Mouse (Mus musculus) adrenal gland, postnatal 14 days (tissue): Measurements from ENCODE around the gene Fgd6. TPM values are rescaled to one million over a fixed set of nuclear protein-coding genes. Genes with fewer than 3 reads are reported as not detected.

Source experiments
- DNase-seq: peaks from one replicate; pipeline ENCODE4 v3.0.0; 2021; ENCODE audit warnings: mixed read lengths
- long read RNA-seq, 2 experiments: library from polyadenylated mRNA; stranded (forward); transcript quantifications; one replicate each; pipeline ENCODE4 v2.0.0; 2021
- total RNA-seq: library from RNA; stranded (reverse); gene quantifications from 2 replicates; pipeline ENCODE4 v1.2.3, GENCODE M21; 2021

Gene Fgd6
- total RNA-seq = 8.2 and 9.2 TPM in 2 replicates
- long read RNA-seq, experiment 1, full-length matches to known transcripts = 1 of 2 reads
- long read RNA-seq, experiment 1, partial matches to known transcripts = 0 of 2 reads
- long read RNA-seq, experiment 1, other reads (novel, unspliced or antisense) = 1 of 2 reads
- long read RNA-seq, experiment 2, full-length matches to known transcripts = 1 of 2 reads
- long read RNA-seq, experiment 2, partial matches to known transcripts = 0 of 2 reads
- long read RNA-seq, experiment 2, other reads (novel, unspliced or antisense) = 1 of 2 reads

DNA sequence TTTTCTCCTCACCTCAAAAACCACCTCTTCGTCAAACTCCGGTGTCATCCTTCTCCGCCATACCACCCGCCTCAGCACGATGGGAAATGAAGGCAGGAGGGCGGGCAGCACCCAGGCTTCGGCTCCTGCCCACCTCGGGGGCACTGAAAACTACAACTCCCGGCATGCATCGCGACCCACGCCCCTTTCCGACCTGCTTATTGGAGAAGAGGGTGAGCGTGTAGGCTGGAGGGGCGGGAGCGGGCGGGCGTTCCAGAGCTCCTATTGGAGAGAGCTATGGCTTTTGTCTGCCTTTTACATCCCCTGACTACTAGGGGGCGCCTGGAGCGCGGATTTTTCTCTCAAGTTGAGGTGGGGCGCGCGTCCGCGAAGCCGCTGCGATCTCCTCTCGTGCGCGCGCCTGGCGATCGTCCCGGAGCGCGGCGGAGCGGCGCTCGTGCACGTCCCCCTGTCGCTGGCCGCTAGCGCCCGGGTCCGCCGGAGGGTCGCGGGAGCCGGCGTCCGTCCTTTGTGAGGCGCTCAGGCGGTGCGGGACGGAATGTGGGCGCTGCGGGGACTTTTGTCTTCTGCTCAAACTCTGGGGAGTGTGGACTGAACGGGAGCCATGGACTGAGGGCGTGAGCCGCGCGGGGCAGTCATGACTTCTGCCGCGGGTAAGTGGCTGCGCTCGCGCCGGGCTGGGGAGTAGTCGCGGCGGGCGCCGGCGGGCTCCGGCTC is at the start of gene Fgd6, which contains the start of gene Vezt:
Fgd6 (plus strand) TSS at position 344 of the 717 bp plus-strand sequence.
Vezt (minus strand) TSS at position 160 of the 717 bp plus-strand sequence.
- DNase-seq = peak; percentile 99

DNA sequence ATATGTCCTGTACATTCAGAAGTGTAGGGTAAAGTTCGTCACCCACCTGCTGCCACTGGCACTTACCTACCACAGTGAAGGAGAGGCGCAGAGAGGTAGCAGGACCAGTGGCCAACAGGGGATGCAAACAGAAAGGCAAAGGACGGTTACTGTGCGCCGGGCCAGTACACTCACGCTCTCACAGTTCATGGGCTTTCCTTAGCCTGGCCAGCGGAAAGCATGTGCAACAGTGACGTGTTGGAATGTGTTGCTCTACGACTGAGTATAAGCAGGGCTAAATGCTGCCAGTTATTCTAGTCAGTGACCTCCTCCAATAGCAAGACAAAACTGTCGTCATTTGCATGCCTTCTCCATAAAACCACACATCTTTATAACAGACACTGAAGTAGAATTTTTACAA is 41.7 kb upstream of the Fgd6 start:
- DNase-seq = no peak

DNA sequence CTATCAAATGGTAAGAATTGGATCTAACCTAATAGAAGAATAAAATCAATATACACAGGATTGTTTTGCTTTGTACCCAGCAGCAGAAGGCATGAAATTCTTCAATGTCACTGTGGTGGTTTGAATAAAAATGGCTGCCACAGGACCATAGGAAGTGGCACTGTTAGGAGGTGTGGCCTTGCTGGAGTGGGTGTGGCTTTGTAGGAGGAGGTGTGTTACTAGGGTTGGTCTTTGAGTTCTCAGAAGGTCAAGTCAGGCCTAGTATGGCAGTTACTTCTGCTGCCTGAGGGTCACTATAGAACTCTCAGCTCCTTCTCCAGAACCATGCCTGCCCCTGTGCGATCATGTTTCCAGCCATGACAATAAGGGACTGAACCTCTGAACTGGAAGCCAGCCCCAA is 40.7 kb upstream of the Fgd6 start:
- DNase-seq = no peak

DNA sequence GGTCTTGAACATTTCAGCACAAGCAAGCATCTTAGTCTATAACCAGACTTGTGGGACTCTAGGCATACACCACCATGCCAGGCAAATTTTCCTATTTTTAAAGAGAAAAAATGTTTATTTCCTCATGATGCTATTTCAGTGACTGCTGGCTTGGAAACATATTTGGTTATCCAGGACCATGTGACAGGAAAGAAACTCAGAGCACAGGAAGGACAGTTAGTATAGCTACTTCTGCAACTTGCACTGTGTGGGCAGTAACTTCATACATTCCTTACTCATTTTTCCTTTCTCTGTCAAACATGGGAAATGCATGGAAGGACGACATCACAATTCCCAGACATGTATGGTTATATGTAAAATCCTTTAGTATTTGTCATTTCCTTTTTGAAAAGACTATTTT is 36.4 kb upstream of the Fgd6 start:
- DNase-seq = no peak

- DNase-seq = peak; percentile 21
Measured at GRCm38 (mm10) chr10:94000223-94000622, 35.6 kb upstream of the Fgd6 start.

DNA sequence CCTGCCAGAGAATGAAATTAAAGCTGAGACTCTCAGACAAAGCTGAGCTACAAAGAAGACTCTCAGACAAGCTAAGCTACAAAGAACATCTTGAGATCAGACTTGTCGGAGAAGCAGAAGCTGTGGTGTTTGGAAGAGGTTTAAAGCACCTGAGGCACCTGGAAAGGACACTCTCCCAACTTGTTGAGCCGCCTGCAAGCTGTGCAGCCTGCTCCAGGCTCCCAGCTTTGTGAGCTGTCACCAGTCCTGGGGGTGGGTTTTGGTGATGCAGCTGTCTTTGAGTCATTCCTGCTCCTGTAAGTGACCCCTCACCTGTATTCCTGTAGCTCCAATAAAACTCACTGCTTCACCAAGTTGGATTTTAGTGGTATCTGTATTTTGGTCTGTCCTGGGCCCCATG is 27.4 kb upstream of the Fgd6 start:
- no peak for DNase-seq

DNA sequence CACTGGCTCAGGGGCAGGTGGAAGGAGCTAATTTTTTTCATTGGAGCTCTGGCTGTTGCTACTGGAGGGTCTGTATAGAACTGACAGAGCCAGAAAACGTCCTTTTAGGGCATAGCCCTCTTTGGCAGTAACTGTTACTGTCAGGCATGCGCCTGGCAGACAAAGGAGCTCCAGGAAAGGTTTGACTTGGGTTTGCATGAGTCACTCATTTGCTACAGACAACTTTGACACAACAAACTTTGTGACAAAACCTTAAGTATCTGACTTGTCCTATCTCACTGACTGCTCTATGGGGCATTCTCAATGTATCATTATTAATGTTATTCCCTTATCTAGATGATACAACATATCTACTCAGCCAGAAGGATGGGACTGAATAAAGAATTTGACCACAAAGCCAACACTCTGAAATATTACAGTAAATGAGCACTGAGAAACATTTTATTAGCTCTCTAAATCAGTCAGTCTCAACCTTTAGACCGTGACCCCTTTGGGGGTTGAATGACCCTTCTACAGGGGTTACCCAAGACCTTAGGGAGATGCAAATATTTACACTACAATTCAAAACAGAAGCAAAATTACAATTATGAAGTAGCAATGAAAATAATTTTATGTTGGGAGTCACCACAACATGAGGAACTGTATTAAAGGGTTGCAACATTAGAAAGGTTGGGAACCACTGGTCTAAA is 25.7 kb upstream of the Fgd6 start:
- DNase-seq = no peak

DNA sequence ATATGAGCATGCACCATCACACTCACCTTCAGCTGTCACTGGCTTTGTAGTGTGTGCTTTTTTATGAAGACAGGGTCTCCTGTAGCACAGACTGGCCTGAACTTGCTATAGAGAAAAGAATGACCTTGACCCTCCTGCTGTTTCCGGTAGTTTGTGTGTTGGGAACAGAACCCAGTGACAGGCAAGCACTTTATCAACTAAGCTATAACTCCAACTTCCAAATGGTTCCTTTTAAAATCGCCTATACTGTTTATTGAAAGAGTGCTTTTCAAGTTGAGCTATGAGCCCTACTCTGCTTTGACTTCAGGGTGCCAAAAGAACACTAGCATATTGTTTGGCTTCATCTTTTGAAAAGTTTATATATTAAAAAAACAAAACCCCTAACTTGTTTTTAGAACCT is 24.8 kb upstream of the Fgd6 start:
- DNase-seq = no peak

DNA sequence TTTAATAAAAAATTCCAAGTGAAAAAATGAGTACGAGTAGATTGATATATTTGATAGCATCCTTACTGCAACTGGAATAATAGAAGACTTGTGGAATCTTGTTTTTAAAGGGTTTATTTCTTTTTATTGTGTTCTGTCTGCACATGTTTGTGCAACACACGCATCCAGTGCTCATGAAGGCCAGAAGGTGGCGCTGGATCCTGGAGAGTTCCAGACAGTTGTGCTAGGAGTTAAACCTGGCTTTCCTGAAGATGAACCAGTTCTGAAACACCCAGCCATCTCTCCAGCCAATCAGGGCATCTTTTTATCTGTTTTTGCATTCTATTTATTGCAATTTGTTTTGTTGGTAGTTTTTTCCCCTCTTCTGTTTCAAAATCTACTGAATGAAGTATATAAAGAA is 22.6 kb upstream of the Fgd6 start:
- DNase-seq = peak; percentile 77

DNA sequence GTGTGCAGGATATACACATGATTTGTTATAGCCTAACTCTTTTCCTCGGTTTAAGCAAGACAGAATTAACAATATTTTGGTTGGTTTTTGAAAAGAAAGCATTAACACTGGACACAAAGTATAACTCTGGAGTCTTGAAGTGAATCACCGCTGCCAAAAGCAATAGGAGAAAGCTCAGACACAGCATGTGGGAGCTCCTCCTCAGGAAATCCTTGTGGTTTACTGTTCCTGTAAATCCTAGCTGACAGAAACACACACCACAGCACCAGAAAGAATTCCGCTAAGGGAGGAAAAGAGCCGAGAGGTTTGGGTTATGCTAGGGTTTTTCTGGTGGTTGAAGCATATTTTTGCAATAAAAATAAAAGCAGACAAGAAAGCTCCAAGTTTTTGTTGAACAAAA is 21.6 kb upstream of the Fgd6 start:
- no peak for DNase-seq

DNA sequence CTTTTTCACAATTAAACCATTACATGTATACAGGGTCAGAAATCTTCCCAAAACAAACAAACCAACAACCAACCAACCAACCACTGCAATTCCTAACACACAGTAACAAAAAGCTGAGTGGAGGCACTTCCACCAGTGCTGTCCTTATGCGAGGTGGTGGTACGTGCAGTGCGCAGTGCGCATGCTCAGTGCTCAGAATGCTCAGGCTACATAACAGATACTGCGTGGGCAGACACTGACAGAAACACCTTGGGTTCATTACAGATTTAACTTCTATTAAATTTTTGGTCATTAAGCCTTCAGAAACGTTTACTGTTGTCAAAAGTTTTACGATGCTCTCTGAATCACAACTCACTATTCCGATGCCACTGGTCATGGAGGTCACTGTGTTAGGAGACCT is 18.3 kb upstream of the Fgd6 start:
- no peak for DNase-seq

DNA sequence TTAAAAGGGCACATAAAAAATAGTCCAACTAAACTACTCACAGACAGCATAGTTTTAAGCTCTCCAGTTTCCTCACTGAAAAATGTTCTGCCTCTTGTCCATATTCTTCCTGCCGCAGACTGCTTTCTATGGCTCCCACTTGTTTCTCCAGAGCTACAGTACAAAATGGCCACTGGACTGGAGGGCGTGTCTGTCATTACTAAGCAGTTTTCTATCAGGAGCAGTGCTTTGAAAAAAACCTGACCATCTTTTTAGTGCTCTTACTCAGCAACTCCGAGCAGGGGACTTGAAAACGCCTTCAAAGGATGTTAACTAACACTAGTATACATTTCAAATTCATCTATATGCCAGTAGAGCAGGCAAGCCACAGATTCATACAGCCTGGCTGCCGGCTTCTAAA is 15.2 kb upstream of the Fgd6 start:
- no peak for DNase-seq

DNA sequence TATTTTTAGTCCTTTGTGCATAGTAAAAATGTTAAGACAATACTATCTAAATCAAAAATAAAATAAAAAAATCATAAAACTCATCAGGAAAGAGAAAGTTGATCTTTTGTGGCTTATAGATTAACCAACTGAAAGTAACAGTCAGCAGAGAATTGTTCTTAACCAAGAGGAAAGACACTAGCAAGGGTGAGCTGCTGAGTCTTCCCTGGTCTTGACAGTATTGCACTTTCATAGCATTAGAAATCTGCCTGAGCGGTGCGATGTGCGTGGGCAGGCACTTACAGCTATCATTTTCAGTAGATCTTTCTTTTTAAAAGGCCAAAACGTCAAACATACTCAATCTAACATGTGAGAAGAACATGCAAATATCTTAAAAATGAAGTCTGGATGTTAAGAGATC is 14.7 kb upstream of the Fgd6 start:
- DNase-seq = no peak

DNA sequence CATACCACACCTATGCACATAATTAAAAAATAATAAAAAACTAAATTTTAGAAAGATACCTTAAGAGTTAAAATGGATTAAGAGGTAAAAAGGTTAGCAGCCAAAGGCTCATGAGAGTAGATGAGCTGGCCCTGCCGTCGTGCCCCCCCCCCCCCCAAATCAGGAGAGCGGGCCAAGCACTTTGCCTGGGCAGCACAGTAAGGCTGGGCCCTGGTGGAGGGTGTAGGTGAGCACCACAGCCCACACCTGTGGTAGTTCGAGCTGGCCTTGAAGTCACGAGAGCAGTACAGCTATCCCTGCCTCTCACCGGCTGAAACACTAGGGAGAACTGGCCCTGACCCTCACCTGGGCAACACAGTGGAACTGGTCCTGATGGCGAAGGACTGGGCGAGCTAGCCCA is 10.7 kb upstream of the Fgd6 start:
- no peak for DNase-seq

GRCm38 (mm10) chr10:94028493-94028892 is 7.3 kb upstream of the Fgd6 start:
- DNase-seq = no peak

GRCm38 (mm10) chr10:94031164-94031563 is 4.6 kb upstream of the Fgd6 start:
- no peak for DNase-seq

GRCm38 (mm10) chr10:94034876-94035657 is 734 bp upstream of the Fgd6 start:
- peak; percentile 81 for DNase-seq

- DNase-seq = no peak
Measured at GRCm38 (mm10) chr10:94036375-94036758, 566 bp downstream of the Fgd6 start.

- no peak for DNase-seq
Measured at GRCm38 (mm10) chr10:94037196-94037595, 1.4 kb downstream of the Fgd6 start.

GRCm38 (mm10) chr10:94037596-94037995 is 1.8 kb downstream of the Fgd6 start:
- no peak for DNase-seq

DNA sequence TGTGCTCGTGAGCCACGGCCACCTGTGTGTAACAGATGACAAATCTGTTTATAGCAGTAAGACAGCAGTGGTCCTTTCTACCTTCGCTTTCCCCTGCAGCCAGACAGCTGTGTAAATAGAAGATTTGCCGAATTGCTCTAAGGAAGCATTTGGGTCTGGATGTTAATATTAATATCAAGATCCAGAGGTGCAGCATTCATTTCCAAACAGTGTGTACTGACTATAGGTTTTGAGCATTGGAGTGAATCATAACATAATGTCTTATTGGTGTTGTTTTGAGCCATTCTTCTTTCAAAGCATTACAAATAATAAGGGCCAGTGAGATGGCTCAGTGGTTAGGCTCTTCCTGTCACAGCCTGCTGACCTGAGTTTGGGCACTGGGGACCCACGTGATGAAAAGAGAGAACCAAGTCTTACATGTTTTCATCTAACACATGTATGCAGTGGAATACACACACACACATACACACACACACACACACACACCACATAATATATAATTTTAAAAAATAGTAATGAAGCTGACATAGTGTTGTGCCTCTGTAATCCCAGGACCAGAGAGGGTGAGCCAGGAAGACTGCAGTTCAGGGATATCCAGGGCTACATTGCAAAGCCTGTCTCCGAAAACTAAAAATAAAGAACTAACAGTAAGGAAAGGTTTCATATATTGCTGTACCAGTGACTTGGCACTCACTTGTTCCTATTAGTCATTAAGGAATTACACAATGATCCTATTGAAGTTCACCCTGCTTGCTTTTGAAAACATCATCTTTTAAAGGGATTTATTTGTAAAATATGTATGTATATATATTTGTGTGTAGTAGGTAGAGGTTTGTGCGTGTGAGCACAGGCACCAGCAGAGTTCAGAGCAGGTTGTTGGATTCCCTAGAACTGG is 2.8 kb downstream of the Fgd6 start:
- no peak for DNase-seq

DNA sequence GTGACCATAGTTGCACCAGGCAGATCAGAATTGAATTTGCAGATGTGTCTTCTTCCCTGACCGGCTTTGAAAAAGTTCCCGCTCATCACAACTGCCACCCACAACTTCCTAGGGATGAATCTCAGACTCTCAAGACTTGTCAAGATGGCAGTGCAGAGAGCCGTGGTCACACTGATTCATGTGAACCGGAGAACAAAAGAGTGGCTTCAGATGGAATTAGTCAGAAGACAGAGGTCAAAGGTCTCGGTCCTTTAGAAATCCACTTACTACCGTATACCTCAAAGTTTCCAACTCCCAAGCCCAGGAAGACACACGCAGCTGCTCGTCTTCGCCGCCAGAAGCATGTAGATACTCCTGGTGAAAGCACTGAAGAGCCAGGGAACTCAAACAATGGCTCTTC is 8.1 kb downstream of the Fgd6 start:
- no peak for DNase-seq
